Mouse (Mus musculus) cerebral cortex, adult 2 months (tissue): ENCODE results near the gene Sema3b.

ENCODE experiments used
- WGBS: fragments of 180-500 bp; shearing (Covaris S2); methylation state at CpG from one replicate; pipeline ENCODE4 v1.1.7; 2018; 5-methylcytosine and 5-hydroxymethylcytosine counted together

Gene Sema3b

GRCm38 (mm10) chr9:107608741-107609432, at the start of gene Sema3b:
TSS of gene Sema3b (minus strand) at chr9:107609229.
- 53% methylated on average over 12 of the region's 12 CpGs for WGBS

DNA sequence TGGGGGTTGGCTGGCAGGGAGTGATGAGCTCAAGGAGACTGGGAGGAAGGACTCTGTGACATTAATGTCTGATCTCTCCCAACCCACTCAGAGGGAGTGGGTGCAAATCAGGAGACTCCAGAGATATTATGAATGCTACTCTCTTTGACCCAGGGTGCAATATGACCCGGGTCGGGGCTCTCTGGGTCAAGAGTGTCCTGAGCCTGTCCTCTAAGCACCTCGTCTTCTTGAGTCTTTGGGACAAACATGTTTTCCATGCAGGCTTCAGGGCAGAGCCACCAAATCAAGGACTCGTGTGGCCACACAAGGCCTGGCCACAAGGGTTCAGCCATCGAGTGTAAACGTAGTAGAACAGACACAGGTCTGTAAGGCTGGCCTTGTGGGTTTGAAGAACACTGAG, 49.1 kb upstream of the Sema3b start:
- 93% methylated on average over 6 of the region's 6 CpGs for WGBS

DNA sequence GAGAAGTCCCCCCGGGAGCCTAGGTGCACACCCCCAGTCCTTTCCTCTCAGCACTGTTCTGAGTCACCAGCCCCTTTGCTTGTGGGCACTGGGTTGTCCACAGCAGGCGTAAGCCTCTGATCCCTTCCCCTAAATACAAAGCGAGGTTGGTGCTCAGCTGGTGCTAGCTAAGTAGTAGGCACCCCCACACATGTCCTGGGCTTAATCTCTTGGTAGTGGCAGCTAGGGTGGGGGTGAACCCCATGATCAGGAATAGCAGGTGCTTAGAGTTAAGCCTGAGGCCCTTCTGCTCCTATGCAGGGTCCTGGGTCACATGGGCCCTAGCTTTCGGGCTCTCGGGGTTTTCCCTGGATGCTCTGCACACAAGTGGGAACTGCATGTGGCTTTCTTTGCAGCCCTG, 48.1 kb upstream of the Sema3b start:
- 84% methylated on average over 5 of the region's 5 CpGs for WGBS

DNA sequence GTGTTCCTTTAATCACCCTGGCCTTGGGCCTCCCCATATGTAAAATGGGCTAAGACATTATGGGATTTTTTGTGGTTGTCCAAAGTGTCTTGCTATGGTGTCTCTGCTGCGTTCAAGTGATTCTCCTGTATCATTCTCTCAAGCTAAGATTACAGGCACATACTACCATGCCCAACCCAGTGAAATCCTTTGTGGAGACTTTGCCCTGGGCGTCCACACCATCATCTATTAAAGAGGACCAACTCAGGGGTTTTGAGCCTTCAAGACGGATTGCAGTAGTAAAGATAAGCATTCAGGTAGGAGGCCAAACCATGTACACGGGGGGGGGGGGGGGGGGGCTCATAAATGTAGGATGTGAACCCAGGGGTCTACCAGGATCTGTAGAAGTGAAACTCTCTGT, 45.6 kb upstream of the Sema3b start:
- WGBS: 89% methylated on average over 4 of the region's 4 CpGs

DNA sequence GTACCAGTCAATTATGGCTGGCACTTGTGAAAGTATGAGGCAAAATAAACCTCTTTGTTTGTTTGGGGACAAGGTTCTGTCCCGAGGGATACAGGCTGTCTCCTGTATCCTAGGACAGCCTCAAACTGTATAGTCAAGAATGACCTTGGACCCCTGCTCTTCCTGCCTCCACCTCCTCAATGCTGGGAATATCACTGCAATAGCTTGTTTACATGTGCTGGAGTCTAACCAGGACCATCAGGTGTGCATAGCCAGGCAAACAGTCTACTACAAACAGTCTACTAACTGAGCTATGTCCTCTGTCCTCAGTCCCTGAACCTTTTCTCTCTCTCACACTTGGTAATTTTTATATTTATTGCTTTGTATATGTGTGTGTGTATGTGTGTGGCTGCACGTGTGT, 44.4 kb upstream of the Sema3b start:
- 73% methylated on average over 2 of the region's 2 CpGs for WGBS

DNA sequence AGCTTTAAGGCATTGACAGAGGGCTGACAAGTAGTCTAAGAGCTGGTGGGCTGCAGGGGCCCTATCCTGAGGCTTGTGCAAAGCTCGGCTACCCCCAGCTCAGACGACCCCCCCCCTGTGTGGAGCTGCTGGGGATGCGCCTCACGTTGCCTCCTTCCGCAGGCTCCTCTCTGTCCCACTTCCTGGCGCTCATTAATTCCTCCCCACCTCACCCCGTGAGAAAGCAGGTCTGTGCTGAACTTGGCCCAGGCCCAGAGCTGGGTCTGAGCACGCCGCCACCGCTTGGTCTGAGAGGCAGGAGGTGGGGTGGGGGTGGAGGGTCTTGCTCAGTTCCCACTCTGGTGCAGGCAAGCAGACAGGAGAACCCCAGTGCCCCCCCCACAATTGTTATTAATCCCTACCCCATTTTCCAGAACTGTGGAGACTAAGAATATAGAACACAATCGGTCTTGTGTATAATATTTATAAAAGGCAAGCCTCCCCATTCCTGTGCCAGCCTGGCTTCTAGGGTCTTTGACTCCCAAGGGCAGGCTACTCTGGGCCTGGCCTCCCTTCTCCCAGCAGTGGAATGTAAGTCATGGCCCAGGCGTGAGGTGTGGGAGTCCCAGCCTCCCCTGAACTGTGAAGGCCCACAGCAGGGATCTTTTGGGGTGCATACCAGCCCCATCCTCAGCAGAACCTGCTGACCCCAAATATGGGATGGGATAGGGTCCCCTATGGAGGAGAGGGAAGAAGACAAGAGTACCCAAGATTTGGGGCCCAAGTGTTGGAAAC, 41.9 kb upstream of the Sema3b start:
- WGBS: 37% methylated on average over 12 of the region's 12 CpGs

DNA sequence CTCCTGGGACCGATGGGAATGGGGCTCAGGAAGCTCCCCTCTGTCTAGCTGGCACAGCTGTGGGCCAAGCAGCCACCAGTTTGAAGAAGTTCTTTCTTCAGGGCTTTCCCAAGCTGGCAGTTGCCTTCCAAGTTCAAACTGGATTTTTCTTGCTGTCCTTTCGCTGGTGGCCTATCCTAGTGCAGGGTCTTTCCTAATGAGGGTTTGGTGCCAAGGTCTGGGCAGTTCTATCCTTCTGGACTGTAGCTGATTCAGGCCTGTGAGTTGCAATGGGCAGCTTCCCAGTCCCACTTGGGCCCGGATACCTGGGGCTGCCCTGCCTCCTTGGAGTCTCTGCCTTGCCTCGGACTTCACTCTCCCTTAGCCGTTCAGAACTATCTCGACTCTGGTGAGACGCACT, 41.2 kb upstream of the Sema3b start:
- 54% methylated on average over 7 of the region's 7 CpGs for WGBS

GRCm38 (mm10) chr9:107648767-107649166, 39.7 kb upstream of the Sema3b start:
- 75% methylated on average over 3 of the region's 3 CpGs for WGBS

GRCm38 (mm10) chr9:107646975-107647374, 37.9 kb upstream of the Sema3b start:
- 89% methylated on average over 6 of the region's 6 CpGs for WGBS

- WGBS: 16% methylated on average over 5 of the region's 5 CpGs
Observed at GRCm38 (mm10) chr9:107645577-107645976, 36.5 kb upstream of the Sema3b start.

DNA sequence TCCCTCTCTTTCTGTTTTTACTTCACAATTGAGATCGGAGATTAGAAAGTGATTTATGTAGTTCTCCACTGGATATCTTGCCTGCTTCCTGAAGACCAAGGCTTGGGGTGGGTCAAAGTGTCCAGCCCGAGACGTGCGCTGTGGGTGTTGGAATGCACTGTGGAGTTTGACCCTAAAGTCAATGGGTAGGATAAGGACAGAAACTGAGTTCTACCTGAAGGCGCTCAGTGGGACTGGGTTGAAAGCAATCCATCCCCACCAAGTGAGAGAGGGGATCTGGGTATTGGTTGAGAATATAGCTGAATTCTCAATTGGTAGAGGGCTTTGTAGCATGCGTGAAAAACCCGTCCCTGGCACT, 36.1 kb upstream of the Sema3b start:
- 45% methylated on average over 7 of the region's 7 CpGs for WGBS

DNA sequence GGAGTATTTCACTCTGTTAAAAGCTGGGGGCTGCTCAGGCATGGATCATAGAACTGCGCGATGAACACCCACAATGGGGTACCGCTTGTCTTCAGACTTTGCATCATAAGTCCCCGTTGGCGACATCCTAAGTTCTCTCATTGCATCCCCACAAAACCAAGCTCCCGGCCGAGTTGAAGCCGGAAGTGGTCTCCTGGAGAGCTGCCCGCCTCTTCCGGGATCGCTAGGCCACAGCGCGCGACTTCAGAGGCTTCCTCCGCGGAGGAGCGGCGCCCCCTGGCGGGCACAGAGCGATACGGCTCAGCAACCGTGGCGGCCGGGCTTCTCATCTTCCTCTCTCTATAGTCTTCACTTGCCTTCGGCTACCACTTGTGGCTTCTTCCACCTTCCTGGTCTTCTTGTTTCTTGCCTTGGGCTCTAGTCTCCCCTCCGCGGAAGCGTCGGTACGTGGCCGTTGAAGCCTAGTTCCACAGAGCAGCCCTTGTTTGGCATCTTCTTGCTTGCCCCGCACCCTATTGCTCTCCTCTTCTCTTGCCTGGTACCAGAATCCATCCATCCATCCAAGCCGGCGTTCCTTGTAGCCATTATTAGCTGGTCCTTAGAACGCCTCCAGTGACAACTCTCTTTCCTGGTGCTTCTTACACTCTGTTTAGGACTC, 35.6 kb upstream of the Sema3b start:
- 3% methylated on average over 35 of the region's 35 CpGs for WGBS

DNA sequence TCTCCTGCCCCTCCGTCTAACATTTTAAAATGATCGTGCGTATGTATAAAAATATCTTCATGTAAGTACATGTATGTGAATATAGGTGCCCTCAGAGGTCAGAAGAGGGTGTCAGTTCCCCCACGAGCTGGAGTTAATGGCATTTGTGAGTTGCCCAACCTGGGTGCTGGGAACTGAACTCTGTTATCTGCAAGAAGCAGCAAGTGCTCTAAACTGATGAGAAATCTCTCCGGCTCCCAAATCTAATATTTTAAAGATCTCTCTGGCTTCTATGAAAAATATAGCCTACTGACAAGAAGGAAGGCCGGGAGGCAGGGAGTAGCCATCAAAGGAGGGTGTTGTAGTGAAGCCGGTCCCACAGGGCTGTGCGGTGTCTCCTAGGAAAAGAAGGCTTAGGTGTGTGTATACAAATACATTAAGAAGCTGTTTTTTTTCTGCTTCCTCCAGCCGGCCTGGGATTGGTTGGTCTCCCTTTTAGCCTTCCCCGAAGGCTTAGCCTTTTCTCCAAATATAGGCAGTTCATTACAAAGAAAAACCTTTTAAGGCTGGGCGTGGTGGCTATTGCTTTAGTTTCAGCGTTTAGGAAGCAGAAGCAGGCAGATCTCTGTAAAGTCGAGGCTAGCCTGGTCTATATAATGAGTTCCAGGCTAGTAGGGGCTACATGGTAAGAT, 34.6 kb upstream of the Sema3b start:
- 93% methylated on average over 13 of the region's 13 CpGs for WGBS

- 64% methylated on average over 8 of the region's 8 CpGs for WGBS
Observed at GRCm38 (mm10) chr9:107641666-107642065, 32.6 kb upstream of the Sema3b start.

- 55% methylated on average over 8 of the region's 8 CpGs for WGBS
Observed at GRCm38 (mm10) chr9:107640257-107640772, 31.3 kb upstream of the Sema3b start.

- WGBS: 51% methylated on average over 7 of the region's 7 CpGs
Observed at GRCm38 (mm10) chr9:107637070-107637469, 28.0 kb upstream of the Sema3b start.

- WGBS: 7% methylated on average over 38 of the region's 38 CpGs
Observed at GRCm38 (mm10) chr9:107635279-107636028, 26.4 kb upstream of the Sema3b start, which contains the start of gene Gnai2. TSS of gene Gnai2 (minus strand) at chr9:107635367.

DNA sequence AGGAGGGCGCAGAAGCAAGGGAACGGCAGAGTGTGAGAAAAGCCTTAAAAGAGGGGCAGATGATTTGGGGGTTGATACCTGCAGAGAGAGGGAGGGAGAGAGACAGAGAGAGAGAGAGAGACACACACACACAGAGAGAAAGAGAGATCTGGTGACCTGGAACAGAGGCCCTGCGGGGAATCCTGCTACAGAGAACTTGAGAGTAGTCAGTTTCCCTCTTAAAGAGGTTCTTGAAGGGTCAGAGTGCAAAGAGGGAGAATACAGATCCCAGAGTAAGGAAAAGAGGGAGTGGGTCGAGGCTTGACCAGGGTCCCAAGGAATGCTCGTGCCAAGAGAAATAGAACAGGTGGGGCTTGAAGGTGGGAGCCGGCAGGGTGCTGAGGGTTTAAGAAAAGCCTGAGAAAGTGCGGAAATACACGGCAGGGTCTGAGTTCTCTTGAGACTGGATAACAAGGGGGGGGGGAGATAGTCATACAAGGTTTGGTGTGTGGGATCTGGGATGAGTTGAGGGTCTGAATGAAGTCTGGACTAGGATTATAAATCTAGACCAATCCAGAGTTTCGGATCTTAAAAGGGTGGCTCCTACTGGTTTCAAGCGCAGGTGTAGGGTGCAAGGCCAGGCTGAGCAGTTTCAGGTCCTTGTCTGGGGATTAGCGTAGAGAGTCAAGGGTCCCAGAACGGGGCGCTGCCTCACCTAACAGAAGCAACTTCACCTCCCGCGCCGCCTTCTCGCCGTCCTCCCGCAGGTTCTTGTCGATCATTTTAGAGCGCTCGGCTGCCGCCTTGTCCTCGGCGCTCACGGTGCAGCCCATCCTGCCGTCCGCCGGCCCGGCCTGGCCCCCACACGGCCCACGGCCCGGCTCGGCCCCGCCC, 25.6 kb upstream of the Sema3b start:
- 2% methylated on average over 35 of the region's 35 CpGs for WGBS

DNA sequence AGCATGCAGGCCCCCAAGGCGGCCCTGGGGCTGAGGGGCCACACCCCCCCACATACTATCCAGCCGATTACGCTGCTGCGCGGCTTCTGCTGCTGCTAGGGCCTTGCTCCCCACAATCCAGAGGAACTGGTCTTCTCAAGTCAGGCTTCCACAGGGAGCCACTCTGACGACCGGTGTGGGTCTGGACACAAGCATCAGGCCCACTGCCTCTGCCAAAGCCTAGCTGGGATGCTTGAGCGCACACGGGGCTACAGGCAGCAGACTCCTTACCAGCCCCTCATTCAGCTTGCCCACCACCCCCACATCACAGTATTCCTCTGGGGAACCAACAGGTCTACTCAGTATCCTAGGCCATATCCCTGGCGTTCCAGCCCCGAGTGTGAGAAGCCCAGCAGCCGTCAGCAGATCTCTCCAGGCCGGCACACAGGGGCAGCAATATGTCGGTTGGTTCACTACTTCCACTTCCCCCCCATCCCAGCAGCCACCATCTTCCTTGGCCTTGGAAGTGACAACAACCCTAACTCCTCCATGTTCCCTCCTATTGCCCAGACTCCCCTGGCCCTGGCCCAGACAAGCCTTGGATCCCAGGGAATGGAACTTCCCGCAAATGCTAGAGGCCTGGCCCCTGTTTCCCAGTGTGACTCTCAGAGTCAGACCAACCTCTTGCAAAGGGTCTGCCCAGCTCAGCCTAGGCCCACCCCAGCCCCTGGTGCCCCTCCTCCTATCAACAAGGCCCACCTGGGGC, 24.8 kb upstream of the Sema3b start:
- 3% methylated on average over 15 of the region's 15 CpGs for WGBS
